Mouse (Mus musculus): ENCODE results near the gene Olfr455. TPM values are rescaled to one million over a fixed set of nuclear protein-coding genes. Genes with fewer than 3 reads are reported as not detected.

Olfr455 gene
- not detected in 2 replicates for polyA plus RNA-seq (2012; ENCODE audit: insufficient read depth, insufficient read length, missing spikeins)

GRCm38 (mm10) chr6:42547461-42547860 lies at the start of gene Olfr455:
Gene Olfr455 (minus strand): TSS chr6:42547587.
- Histone ChIP-seq H3K4me3 (ENCODE audit: insufficient read depth, low read depth, low read length) (no peak within 1 kb of the TSS), H3K4me1 (ENCODE audit: control insufficient read depth, insufficient read depth, insufficient read length, low read length) (peaks cover 4% of the 10 kb centered on the region; the same call in 1 of the 2 replicates), H3K27ac (replicated peaks; ENCODE audit: low read depth, low read length) (no peak within 1 kb of the TSS)

GRCm38 (mm10) chr6:42593138-42593882 lies 45.9 kb upstream of the Olfr455 start:
- Histone ChIP-seq H3K4me1 (ENCODE audit: control insufficient read depth, insufficient read depth, insufficient read length, low read length) (no peaks in the 10 kb centered on the region), H3K27ac (replicated peaks; ENCODE audit: low read depth, low read length) (no peak overlapping the region)

GRCm38 (mm10) chr6:42586569-42586968 lies 39.2 kb upstream of the Olfr455 start:
- Histone ChIP-seq H3K4me3 (ENCODE audit: insufficient read depth, low read depth, low read length) (no peak overlapping the region), H3K27ac (replicated peaks; ENCODE audit: low read depth, low read length) (no peak overlapping the region), H3K4me1 (ENCODE audit: control insufficient read depth, insufficient read depth, insufficient read length, low read length) (no peaks in the 10 kb centered on the region)

More at GRCm38 (mm10) chr6:42593138-42593882, 45.9 kb upstream of the Olfr455 start:
- no peak overlapping the region for H3K4me3 ChIP-seq (ENCODE audit: insufficient read depth, low read depth, low read length)

DNA sequence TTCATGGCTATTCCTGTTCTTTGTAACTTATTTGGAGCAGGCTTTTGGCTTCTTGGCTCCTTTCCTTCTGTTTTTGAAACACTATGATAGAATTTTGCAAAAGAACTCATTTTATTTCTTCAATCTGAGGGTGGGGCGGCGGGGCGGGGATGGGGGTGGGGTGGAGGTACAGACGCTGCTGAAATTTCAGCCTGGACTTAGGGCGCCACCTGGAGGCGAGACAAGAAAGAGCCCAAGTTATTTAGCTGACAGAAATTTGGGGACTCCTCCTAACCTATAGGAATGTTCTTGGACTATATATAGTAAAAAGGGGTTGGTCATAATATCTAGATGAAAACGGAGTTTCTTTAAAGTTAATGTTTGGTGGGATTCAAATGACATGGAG lies 36.1 kb upstream of the Olfr455 start:
- no peaks in the 10 kb centered on the region for H3K4me1 ChIP-seq (ENCODE audit: control insufficient read depth, insufficient read depth, insufficient read length, low read length)
- no peak overlapping the region for H3K4me3 ChIP-seq (ENCODE audit: insufficient read depth, low read depth, low read length)
- no peak overlapping the region for H3K27ac ChIP-seq (replicated peaks; ENCODE audit: low read depth, low read length)

GRCm38 (mm10) chr6:42582741-42583487 lies 35.5 kb upstream of the Olfr455 start:
- H3K27ac ChIP-seq (replicated peaks; ENCODE audit: low read depth, low read length): no peak overlapping the region
- H3K4me3 ChIP-seq (ENCODE audit: insufficient read depth, low read depth, low read length): no peak overlapping the region
- H3K4me1 ChIP-seq (ENCODE audit: control insufficient read depth, insufficient read depth, insufficient read length, low read length): no peaks in the 10 kb centered on the region

- H3K4me1 ChIP-seq (ENCODE audit: control insufficient read depth, insufficient read depth, insufficient read length, low read length): no peaks in the 10 kb centered on the region
- H3K4me3 ChIP-seq (ENCODE audit: insufficient read depth, low read depth, low read length): no peak overlapping the region
- H3K27ac ChIP-seq (replicated peaks; ENCODE audit: low read depth, low read length): no peak overlapping the region
These were observed 31.3 kb upstream of the Olfr455 start for GRCm38 (mm10) chr6:42578678-42579077.

- Histone ChIP-seq H3K27ac (replicated peaks; ENCODE audit: low read depth, low read length) (no peak overlapping the region), H3K4me3 (ENCODE audit: insufficient read depth, low read depth, low read length) (no peak overlapping the region), H3K4me1 (ENCODE audit: control insufficient read depth, insufficient read depth, insufficient read length, low read length) (no peaks in the 10 kb centered on the region)
These were observed 30.0 kb upstream of the Olfr455 start for GRCm38 (mm10) chr6:42577433-42577832.

GRCm38 (mm10) chr6:42568205-42568604 lies 20.8 kb upstream of the Olfr455 start:
- Histone ChIP-seq H3K27ac (replicated peaks; ENCODE audit: low read depth, low read length) (no peak overlapping the region), H3K4me3 (ENCODE audit: insufficient read depth, low read depth, low read length) (no peak overlapping the region), H3K4me1 (ENCODE audit: control insufficient read depth, insufficient read depth, insufficient read length, low read length) (no peaks in the 10 kb centered on the region)

DNA sequence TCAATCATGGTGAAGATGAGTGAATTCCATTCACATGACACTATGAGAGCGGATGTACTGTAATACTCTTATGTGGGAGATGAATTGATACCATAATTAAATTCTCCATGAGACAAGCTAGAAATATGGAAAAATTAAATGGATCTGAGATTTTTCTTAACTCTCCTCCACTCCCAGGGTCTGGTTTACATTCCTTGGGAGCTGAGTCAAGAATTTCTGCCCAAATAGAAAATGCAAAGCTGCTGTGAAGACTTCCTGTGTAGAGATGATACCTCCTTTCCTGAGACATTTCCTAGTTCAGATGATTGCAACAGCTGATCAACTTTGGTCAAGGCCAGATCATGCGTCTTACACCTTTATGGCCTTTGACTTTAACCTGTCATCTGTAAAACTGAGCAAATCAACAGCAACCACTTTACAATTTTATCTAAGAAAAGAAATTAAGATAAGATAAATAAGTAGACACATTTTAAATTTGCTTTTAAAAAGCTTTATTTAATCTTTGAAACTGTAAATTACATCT lies 18.8 kb upstream of the Olfr455 start:
- Histone ChIP-seq H3K4me1 (ENCODE audit: control insufficient read depth, insufficient read depth, insufficient read length, low read length) (no peaks in the 10 kb centered on the region), H3K27ac (replicated peaks; ENCODE audit: low read depth, low read length) (no peak overlapping the region), H3K4me3 (ENCODE audit: insufficient read depth, low read depth, low read length) (no peak overlapping the region)

GRCm38 (mm10) chr6:42562280-42562679 lies 14.9 kb upstream of the Olfr455 start:
- Histone ChIP-seq H3K4me1 (ENCODE audit: control insufficient read depth, insufficient read depth, insufficient read length, low read length) (no peaks in the 10 kb centered on the region), H3K4me3 (ENCODE audit: insufficient read depth, low read depth, low read length) (no peak overlapping the region), H3K27ac (replicated peaks; ENCODE audit: low read depth, low read length) (no peak overlapping the region)

DNA sequence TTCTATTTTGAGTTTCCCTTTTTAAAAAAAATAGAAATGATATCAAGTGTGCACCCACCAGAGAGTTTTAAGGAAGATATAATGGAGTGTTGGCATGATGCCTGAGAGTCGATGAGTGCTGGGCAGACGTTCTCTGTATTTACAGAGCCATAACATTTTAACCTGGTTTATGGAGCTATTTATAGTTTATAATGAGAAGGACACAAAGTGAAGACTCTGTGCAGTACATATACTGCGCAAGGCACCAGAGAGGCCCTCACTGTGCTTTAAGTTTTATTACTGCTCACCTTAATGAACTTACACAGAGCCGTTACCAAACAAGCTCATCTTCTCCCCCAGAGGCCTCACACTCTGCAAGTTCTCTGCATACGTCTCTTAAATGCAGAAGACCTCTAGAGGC lies 13.5 kb upstream of the Olfr455 start:
- Histone ChIP-seq H3K4me1 (ENCODE audit: control insufficient read depth, insufficient read depth, insufficient read length, low read length) (no peaks in the 10 kb centered on the region), H3K4me3 (ENCODE audit: insufficient read depth, low read depth, low read length) (no peak overlapping the region), H3K27ac (replicated peaks; ENCODE audit: low read depth, low read length) (no peak overlapping the region)

GRCm38 (mm10) chr6:42558641-42559040 lies 11.3 kb upstream of the Olfr455 start:
- H3K4me3 ChIP-seq (ENCODE audit: insufficient read depth, low read depth, low read length): no peak overlapping the region
- no peaks in the 10 kb centered on the region for H3K4me1 ChIP-seq (ENCODE audit: control insufficient read depth, insufficient read depth, insufficient read length, low read length)

GRCm38 (mm10) chr6:42546180-42546579 lies 1.2 kb downstream of the Olfr455 start:
- no peak overlapping the region for H3K27ac ChIP-seq (replicated peaks; ENCODE audit: low read depth, low read length)
- H3K4me3 ChIP-seq (ENCODE audit: insufficient read depth, low read depth, low read length): no peak overlapping the region
- peaks cover 10% of the 10 kb centered on the region; the same call in 1 of the 2 replicates for H3K4me1 ChIP-seq (ENCODE audit: control insufficient read depth, insufficient read depth, insufficient read length, low read length)

More at GRCm38 (mm10) chr6:42558641-42559040, 11.3 kb upstream of the Olfr455 start:
- H3K27ac ChIP-seq (replicated peaks; ENCODE audit: low read depth, low read length): no peak overlapping the region

DNA sequence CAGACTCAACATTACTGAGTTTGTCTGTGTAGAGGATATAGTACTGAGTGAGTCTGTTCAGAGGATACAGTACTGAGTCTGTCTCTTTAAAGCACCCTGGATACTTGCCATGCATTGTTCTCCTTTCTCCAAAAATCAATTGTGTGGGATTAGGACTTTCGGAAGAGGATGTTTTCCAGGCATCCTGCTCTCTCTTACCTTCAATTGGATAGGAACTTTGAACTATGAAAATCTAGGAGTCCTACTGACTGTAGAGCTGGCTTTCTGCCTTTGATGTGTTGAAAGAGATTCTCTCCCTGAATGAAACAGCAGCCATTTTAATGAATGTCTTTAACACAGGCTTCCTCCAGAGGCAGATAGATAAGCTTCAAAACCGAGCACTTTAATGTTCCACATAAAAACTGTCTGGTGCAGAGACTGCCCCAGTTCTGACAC lies 1.9 kb downstream of the Olfr455 start:
- Histone ChIP-seq H3K4me1 (ENCODE audit: control insufficient read depth, insufficient read depth, insufficient read length, low read length) (peaks cover 10% of the 10 kb centered on the region; the same call in 1 of the 2 replicates), H3K27ac (replicated peaks; ENCODE audit: low read depth, low read length) (peak overlapping the region; percentile 25; the same call in 1 of the 2 replicates), H3K4me3 (ENCODE audit: insufficient read depth, low read depth, low read length) (no peak overlapping the region)

GRCm38 (mm10) chr6:42544846-42545245 lies 2.5 kb downstream of the Olfr455 start:
- no peak overlapping the region for H3K4me3 ChIP-seq (ENCODE audit: insufficient read depth, low read depth, low read length)
- H3K27ac ChIP-seq (replicated peaks; ENCODE audit: low read depth, low read length): no peak overlapping the region
- H3K4me1 ChIP-seq (ENCODE audit: control insufficient read depth, insufficient read depth, insufficient read length, low read length): peaks cover 10% of the 10 kb centered on the region; the same call in 1 of the 2 replicates

All from brown adipose tissue, adult 24 weeks (tissue).